Mouse (Mus musculus) embryonic facial prominence, embryonic 11.5 days (tissue): ENCODE data around the gene Gm21987. TPM values are rescaled to one million over a fixed set of nuclear protein-coding genes. Genes with fewer than 3 reads are reported as not detected.

ENCODE experiments used
- ATAC-seq: fragments of 200-750 bp; cut with Nextera tagmentation; replicated peaks from 2 replicates; pipeline ENCODE4 v1.8.0; 2017; ENCODE audit warnings: low read depth; ENCODE audit not compliant: insufficient number of reproducible peaks, low FRiP score, low TSS enrichment
- DNase-seq: peaks from one replicate; pipeline ENCODE4 v3.0.0-alpha.2; 2015; ENCODE audit warnings: low spot score
- H3K27ac ChIP-seq: fragments of 300-500 bp; sonication (generic); replicated peaks from 2 replicates; pipeline ENCODE4 v1.5.1; 2014; ENCODE audit warnings: mild to moderate bottlenecking, low read depth, low read length, control low read depth
- H3K27me3 ChIP-seq: fragments of 300-500 bp; sonication (generic); 2 replicates; pipeline ENCODE4 v1.6.1; 2014; ENCODE audit warnings: mild to moderate bottlenecking, low read length, moderate library complexity, mixed read lengths; ENCODE audit not compliant: control insufficient read depth, insufficient read depth
- H3K36me3 ChIP-seq: fragments of 300-500 bp; sonication (generic); replicated peaks from 2 replicates; pipeline ENCODE4 v1.6.1; 2014; ENCODE audit warnings: low read depth, mild to moderate bottlenecking, low read length, moderate library complexity, mixed read lengths; ENCODE audit not compliant: control insufficient read depth, insufficient read depth
- H3K4me1 ChIP-seq: fragments of 300-500 bp; sonication (generic); 2 replicates; pipeline ENCODE4 v1.6.1; 2014; ENCODE audit warnings: low read length, mixed read lengths; ENCODE audit not compliant: control insufficient read depth, insufficient read depth
- H3K4me2 ChIP-seq: fragments of 300-500 bp; sonication (generic); 2 replicates; pipeline ENCODE4 v1.6.1; 2014; ENCODE audit warnings: low read depth, mild to moderate bottlenecking, control low read depth, low read length, moderate library complexity
- H3K4me3 ChIP-seq: fragments of 300-500 bp; sonication (generic); 2 replicates; pipeline ENCODE4 v1.5.1; 2014; ENCODE audit warnings: low read depth, low read length, control low read depth
- H3K9ac ChIP-seq: fragments of 300-500 bp; sonication (generic); replicated peaks from 2 replicates; pipeline ENCODE4 v1.6.1; 2014; ENCODE audit warnings: mild to moderate bottlenecking, control low read depth, low read length
- H3K9me3 ChIP-seq: fragments of 300-500 bp; sonication (generic); replicated peaks from 2 replicates; pipeline ENCODE4 v1.6.1; 2016; ENCODE audit warnings: mild to moderate bottlenecking, low read length, inconsistent platforms, mixed read lengths; ENCODE audit not compliant: control insufficient read depth
- WGBS: fragments of 180-500 bp; shearing (Covaris S2); extraction: QIAGEN DNeasy Blood & Tissue Kit; methylation state at CpG from one replicate; pipeline ENCODE4 v1.1.7; 2014; 5-methylcytosine and 5-hydroxymethylcytosine counted together
- polyA plus RNA-seq: library from polyadenylated mRNA; unstranded; fragments of >200 nt; fragmentation: Nextera tagmentation; extraction: Ambion mirVana; gene quantifications from 2 replicates; pipeline ENCODE4 v1.2.1, GENCODE M21; 2014

The Gm21987 gene
- polyA plus RNA-seq, 1 experiment from 2014 or later = 0.69 TPM

GRCm38 (mm10) chr16:38360317-38360716 lies 13.5 kb downstream of the Gm21987 start:
- Histone ChIP-seq H3K9me3 (no peaks in the 10 kb centered on the region), H3K27ac (no peak overlapping the region), H3K9ac (no peak overlapping the region), H3K27me3 (no peaks in the 10 kb centered on the region), H3K36me3 (no peaks in the 10 kb centered on the region), H3K4me3 (no peak overlapping the region), H3K4me1 (no peaks in the 10 kb centered on the region; the same call in 1 of the 2 replicates), H3K4me2 (no peak overlapping the region)
- ATAC-seq (no peak), DNase-seq (no peak)
- WGBS = 15% methylated on average over 2 of the region's 2 CpGs

DNA sequence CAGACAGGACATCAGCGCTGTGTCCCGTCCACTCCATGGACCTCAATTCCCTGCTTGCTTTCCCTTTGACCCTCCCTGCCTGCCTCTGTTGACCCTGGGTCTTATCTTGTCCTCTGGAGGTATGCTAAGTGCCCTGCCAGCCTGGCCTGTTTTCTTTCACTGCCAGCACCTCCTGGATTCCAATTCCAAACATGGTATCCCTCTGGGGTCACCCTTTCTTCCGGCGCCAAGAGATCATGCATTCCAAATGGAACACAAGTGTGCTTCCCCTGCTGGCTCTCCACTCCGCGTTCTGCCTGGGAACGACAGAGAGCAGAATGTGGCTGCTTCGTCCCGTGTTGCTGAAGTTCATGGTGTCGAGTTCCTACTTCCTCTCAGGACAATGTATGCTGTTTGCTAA lies 15.1 kb downstream of the Gm21987 start, which contains the start of gene Popdc2:
Gene Popdc2, plus strand, starts transcription at position 277 of the 400 bp plus-strand sequence.
- no peak within 1 kb of the TSS for H3K4me3 ChIP-seq

DNA sequence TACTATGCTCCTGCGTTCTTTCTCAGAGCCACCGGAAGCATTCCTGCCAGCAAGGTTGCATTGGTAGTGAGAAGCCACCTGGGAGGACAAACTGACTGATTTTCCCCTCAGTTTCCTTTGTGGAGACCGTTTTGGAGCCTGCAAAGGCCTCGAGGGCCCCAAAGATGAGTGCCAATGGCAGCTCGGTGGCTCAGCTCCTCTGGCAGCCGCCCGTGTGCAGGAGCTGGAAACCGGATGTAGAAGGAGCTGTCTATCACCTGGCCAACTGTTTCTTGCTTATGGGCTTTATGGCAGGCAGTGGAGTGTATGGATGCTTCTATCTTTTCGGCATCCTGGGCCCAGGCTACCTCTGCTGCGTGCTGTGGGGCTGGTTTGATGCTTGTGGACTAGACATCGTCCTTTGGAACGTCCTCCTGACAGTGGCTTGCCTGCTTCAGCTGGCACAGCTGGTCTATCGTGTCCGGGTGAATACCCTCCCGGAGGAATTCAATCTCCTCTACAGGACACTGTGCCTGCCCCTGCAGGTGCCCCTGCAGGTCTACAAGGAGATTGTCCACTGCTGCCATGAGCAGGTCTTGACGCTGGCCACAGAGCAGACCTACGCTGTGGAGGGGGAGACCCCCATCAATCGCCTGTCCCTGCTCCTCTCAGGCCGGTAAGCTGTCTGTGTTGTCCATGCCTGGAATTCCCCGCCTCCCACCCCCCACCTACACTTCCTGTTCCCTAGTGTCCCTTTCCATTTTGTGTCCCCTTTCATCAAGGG lies 15.8 kb downstream of the Gm21987 start:
- Histone ChIP-seq H3K27ac (no peak overlapping the region), H3K9me3 (no peaks in the 10 kb centered on the region), H3K4me2 (no peak overlapping the region; the same call in 1 of the 2 replicates), H3K27me3 (no peaks in the 10 kb centered on the region), H3K4me1 (no peaks in the 10 kb centered on the region; the same call in 1 of the 2 replicates), H3K36me3 (no peaks in the 10 kb centered on the region), H3K9ac (no peak overlapping the region), H3K4me3 (no peak overlapping the region)
- DNase-seq (no peak), ATAC-seq (no peak)
- WGBS = 80% methylated on average over 20 of the region's 20 CpGs

More for the DNA sequence above, 15.1 kb downstream of the Gm21987 start, which contains the start of gene Popdc2:
- Histone ChIP-seq H3K36me3 (no peaks in the 10 kb centered on the region), H3K4me1 (no peaks in the 10 kb centered on the region; the same call in 1 of the 2 replicates), H3K27ac (no peak within 1 kb of the TSS), H3K9me3 (no peaks in the 10 kb centered on the region), H3K4me2 (no peak within 1 kb of the TSS; the same call in 1 of the 2 replicates), H3K9ac (no peak within 1 kb of the TSS), H3K27me3 (no peaks in the 10 kb centered on the region)
- WGBS = 37% methylated on average over 10 of the region's 10 CpGs
- peak; percentile 7 for DNase-seq
- ATAC-seq = no peak

GRCm38 (mm10) chr16:38363256-38363595 lies 16.4 kb downstream of the Gm21987 start:
- H3K27ac ChIP-seq = no peak overlapping the region
- no peak overlapping the region for H3K9ac ChIP-seq
- H3K4me2 ChIP-seq = no peak overlapping the region
- H3K27me3 ChIP-seq = no peaks in the 10 kb centered on the region
- no peaks in the 10 kb centered on the region; the same call in 1 of the 2 replicates for H3K4me1 ChIP-seq
- no peaks in the 10 kb centered on the region for H3K9me3 ChIP-seq
- H3K36me3 ChIP-seq = no peaks in the 10 kb centered on the region
- no peak overlapping the region for H3K4me3 ChIP-seq
- no peak for DNase-seq
- 76% methylated on average over 3 of the region's 3 CpGs for WGBS
- no peak for ATAC-seq

DNA sequence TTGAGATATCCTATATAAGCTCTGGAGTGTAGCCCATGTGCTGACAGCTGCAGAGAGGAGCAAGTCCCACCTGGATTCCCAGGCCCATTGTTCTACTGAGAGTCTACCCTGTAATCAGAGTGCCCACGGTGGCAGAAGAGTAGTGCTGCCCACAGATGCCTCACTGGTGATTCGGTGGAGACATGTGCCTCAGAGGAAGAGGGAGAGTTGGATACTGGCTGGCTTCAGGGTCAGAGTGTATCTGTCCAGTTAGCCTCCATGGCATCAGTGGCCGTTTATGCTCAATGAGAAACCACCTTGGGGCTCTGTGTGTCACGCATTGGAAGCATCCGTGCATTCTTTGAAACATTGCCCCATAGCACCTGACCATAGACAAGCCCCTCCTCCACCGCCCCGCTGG lies 16.8 kb downstream of the Gm21987 start:
- Histone ChIP-seq H3K36me3 (no peaks in the 10 kb centered on the region), H3K4me1 (no peaks in the 10 kb centered on the region; the same call in 1 of the 2 replicates), H3K4me3 (no peak overlapping the region), H3K9ac (no peak overlapping the region), H3K27me3 (no peaks in the 10 kb centered on the region), H3K4me2 (no peak overlapping the region), H3K9me3 (no peaks in the 10 kb centered on the region), H3K27ac (no peak overlapping the region)
- DNase-seq (no peak), ATAC-seq (no peak)
- 90% methylated on average over 7 of the region's 7 CpGs for WGBS

DNA sequence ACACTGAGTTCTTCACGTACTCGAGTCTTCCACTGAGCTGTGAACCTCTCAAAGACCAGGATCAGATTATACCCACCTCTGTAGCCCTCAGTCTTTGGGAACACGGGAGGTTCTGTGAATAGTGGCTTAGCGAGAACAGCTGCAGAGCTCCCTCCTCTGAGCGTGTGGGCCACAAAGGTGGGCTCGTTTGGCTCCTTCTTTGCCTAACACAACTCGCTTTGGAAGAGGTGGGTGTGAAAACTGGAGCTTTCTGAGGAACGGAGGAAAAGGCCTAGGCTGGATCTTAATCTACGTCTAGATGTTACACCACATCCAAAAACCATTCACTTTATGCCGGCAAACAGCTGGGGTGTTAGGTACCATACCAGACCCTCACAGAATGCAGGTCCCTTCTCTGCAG lies 18.6 kb downstream of the Gm21987 start:
- DNase-seq = no peak
- H3K9ac ChIP-seq = no peak overlapping the region
- H3K9me3 ChIP-seq = no peaks in the 10 kb centered on the region
- no peaks in the 10 kb centered on the region for H3K36me3 ChIP-seq
- ATAC-seq = no peak
- H3K4me2 ChIP-seq = no peak overlapping the region
- H3K27ac ChIP-seq = no peak overlapping the region
- 88% methylated on average over 10 of the region's 10 CpGs for WGBS
- no peaks in the 10 kb centered on the region for H3K27me3 ChIP-seq
- H3K4me1 ChIP-seq = no peaks in the 10 kb centered on the region; the same call in 1 of the 2 replicates
- no peak overlapping the region for H3K4me3 ChIP-seq

- ATAC-seq (no peak), DNase-seq (no peak)
- no peak overlapping the region for H3K4me2 ChIP-seq
- H3K36me3 ChIP-seq = no peaks in the 10 kb centered on the region
- H3K4me3 ChIP-seq = no peak overlapping the region
- H3K27ac ChIP-seq = no peak overlapping the region
- H3K9me3 ChIP-seq = no peaks in the 10 kb centered on the region
- H3K9ac ChIP-seq = no peak overlapping the region
- H3K27me3 ChIP-seq = no peaks in the 10 kb centered on the region
- H3K4me1 ChIP-seq = no peaks in the 10 kb centered on the region; the same call in 1 of the 2 replicates
- WGBS = 86% methylated on average over 4 of the region's 4 CpGs
These were observed 19.4 kb downstream of the Gm21987 start for GRCm38 (mm10) chr16:38366231-38366630.

DNA sequence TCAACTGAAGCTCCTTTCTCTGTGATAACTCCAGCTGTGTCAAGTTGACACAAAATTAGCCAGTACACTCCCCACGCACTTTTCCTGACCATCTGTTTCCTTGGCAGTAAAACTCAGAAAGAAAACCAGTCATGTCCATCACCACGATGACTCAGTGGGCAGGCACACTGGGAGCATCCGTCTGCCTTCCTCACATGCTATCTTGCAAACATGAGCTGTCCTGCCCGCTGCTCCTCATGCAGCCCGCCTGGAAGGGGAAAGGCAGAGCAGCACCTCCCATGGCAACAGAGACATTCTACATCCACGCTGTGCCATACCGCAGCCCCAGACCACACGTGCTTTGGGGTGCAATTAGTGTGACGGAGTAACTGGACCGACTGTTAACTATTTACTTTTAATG lies 21.5 kb downstream of the Gm21987 start:
- H3K4me3 ChIP-seq = no peak overlapping the region
- H3K4me1 ChIP-seq = no peaks in the 10 kb centered on the region
- H3K4me2 ChIP-seq = no peak overlapping the region
- no peak overlapping the region for H3K27ac ChIP-seq
- no peaks in the 10 kb centered on the region for H3K9me3 ChIP-seq
- H3K27me3 ChIP-seq = no peaks in the 10 kb centered on the region
- no peak for DNase-seq
- no peak for ATAC-seq
- no peak overlapping the region for H3K9ac ChIP-seq
- H3K36me3 ChIP-seq = no peaks in the 10 kb centered on the region
- 66% methylated on average over 10 of the region's 10 CpGs for WGBS
